Mouse (Mus musculus) cortical plate, adult 2 months (tissue): ENCODE measurements around the gene Slc1a4.

Experiments
- CTCF ChIP-seq: fragments of 200-500 bp; IDR thresholded peaks from 2 replicates; pipeline ENCODE4 v1.5.1; 2011; ENCODE audit warnings: mild to moderate bottlenecking, control low read depth, low read length; ENCODE audit not compliant: insufficient read depth; ENCODE audit errors: extremely low read depth
- POLR2A ChIP-seq: fragments of 200-500 bp; IDR thresholded peaks from 2 replicates; pipeline ENCODE4 v1.6.1; 2011; ENCODE audit warnings: mild to moderate bottlenecking, low read length, control low read depth; ENCODE audit not compliant: insufficient read depth; ENCODE audit errors: extremely low read depth

DNA sequence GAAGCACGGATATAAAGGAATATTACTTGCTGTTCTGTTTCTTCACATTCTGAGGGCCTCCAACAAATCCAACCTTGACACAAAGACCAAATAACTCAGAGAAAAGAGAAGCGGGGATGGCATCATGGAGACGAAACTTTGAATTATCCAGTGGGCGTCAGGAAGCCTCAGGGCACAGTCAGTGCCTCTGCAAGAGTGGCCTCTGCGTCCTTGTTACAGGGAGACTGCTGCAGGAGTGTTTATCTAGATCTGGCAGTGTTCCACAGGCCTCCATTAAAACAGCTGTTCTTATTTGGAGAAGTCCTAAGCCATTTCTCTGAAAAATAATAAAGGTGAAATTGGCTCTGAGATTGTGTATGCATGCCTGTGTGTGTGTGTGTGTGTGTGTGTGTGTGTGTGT, 51.5 kb downstream of the Slc1a4 start:
- TF ChIP-seq POLR2A (no peak), CTCF (no peak)
